Mouse (Mus musculus) adrenal gland, postnatal 14 days (tissue): ENCODE data around the gene St6galnac6. TPM values are rescaled to one million over a fixed set of nuclear protein-coding genes. Genes with fewer than 3 reads are reported as not detected.

ENCODE experiments used
- DNase-seq: peaks from one replicate; pipeline ENCODE4 v3.0.0; 2021; ENCODE audit warnings: mixed read lengths
- long read RNA-seq, 2 experiments: library from polyadenylated mRNA; stranded (forward); transcript quantifications; one replicate each; pipeline ENCODE4 v2.0.0; 2021
- total RNA-seq: library from RNA; stranded (reverse); gene quantifications from 2 replicates; pipeline ENCODE4 v1.2.3, GENCODE M21; 2021

The St6galnac6 gene
- 54.1 and 56.5 TPM in 2 replicates for total RNA-seq
- long read RNA-seq, experiment 1, partial matches to known transcripts: 4 of 13 reads
- long read RNA-seq, experiment 1, other reads (novel, unspliced or antisense): 5 of 13 reads
- long read RNA-seq, experiment 2, partial matches to known transcripts: 5 of 11 reads
- long read RNA-seq, experiment 2, other reads (novel, unspliced or antisense): 4 of 11 reads

DNA sequence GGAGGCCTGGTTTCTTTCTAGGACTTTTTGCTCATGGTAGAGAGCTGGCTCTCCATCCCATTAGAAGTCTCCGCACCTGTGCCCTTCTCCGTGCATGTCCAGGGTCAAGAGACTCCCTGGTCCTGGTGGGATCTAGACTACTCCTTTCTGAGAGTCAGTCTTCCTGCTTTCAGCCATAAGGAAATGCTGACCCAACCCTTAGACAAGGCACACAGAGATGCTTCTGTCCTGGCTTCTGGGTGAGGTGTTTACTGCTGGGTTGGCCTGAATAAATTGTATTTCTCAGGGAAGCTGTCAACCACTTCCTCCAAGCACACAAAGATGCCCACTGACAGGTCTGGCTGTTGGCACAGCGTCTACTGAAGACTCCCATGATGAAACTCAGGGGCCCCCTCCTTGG, at the start of gene St6galnac6:
St6galnac6 (plus strand) TSS at position 301 of the 400 bp plus-strand sequence.
- DNase-seq: no peak

DNA sequence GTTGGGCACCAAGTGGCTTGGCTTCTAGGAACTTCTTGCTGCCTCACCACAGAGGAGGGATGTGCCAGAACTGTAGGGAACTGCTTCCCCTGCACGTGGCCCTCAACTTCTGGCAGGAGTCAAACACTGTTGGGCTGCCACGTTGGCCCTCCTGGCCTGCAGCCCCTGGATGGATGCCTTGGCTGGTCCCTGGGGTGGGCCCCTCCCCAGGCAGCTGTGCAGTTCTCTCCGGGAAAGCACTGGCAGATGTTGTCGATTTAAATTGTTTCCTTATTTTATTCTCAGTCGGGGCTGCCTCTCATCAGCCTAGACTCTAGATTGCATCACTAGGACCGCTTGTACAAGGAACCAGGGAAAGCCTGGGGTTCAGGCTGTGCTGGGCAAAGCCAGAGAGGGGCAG, 49.7 kb upstream of the St6galnac6 start:
- peak; percentile 72 for DNase-seq

- no peak for DNase-seq
Measured at GRCm38 (mm10) chr2:32551236-32551635, 48.3 kb upstream of the St6galnac6 start.

DNA sequence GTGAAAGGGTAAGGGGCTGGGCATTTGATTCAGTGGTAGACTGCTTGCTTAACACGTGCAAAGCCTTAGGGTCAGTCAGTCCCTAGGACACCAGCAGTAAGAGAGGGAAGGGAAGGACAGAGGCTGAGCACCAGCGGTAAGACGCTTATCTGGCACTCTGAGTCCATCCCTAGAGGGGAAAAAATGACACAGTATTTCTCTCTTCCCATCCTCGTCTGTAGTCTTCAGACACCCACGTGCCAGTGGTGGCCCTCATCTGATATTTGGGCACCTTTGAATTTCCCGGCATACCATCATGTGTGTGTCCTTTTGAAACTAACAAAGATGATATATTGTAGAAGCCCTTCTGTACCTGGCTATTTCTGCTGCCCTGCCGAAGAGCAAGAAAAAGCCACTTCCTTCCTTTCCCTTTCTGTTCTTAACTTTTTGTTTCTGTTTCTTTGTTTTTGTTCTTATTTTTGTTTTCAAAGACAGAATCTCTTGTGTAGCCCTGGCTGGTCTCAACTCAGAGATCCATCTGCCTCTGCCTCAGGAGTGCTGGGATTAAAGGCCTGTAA, 45.8 kb upstream of the St6galnac6 start:
- DNase-seq: no peak

- no peak for DNase-seq
Measured at GRCm38 (mm10) chr2:32555484-32555883, 44.0 kb upstream of the St6galnac6 start.

DNA sequence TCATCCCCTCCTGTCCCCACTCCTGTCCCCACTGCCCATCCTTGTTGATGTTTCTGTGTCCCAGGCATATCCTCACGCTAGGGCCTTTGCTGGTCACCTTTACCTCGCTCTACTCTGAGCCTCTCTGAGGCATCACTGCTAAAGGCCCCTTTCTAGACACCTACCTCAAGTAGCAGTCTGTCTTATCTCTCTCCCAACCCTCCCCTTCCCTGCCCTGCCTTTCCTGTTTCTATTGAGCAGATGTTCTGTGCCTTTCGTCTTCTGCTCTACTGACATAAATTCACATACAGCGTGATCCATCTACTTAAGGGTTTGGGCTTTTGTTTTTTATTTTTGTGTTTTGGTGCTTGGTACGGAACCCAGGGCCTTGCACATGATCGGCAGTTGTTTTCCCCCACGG, 43.5 kb upstream of the St6galnac6 start:
- DNase-seq: no peak

DNA sequence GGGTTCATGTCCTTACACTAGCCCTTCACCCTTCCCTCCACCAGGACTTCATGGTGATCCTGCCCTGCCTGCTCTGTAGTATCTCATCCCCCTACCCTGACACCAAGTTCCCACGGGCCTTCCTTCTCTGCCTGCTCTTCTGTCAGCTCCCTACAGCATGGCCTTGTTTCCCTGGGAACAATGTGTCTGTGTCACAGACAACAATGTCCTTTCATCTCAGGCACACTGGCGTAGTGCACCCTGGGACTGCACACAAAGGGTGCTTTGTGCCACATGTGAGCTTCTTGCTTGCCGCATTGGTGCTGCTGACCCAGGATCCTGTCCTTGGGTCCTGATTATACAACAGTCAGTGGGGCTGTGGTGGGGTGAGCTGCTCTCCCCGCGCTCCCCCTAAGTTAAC, 39.9 kb upstream of the St6galnac6 start:
- no peak for DNase-seq

DNA sequence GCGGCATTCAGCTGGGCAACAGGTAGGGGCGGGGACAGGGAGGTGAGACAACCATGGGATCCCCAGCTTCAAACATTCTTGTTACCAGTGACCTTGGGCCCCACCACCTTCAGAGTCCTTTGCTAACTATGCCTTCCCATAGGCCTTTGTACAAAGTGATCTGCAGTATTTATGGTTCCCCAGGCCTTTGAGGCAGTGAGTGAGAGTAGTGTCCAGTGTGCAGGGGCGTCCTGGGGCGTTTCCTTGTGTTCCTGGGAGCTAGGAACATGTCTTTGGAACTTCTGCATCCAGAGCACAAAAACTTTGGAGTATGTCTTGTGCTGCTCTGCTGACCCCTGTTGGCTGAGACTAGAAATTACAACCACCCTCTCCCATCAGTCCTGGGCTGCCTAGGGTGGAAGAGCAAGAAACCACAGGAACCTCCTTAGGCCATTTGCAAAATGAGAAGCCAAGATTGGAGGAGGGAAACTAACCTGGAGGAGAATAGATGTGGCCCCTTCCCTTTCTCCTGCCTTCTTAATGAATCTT, 32.9 kb upstream of the St6galnac6 start:
- DNase-seq: peak; percentile 81

DNA sequence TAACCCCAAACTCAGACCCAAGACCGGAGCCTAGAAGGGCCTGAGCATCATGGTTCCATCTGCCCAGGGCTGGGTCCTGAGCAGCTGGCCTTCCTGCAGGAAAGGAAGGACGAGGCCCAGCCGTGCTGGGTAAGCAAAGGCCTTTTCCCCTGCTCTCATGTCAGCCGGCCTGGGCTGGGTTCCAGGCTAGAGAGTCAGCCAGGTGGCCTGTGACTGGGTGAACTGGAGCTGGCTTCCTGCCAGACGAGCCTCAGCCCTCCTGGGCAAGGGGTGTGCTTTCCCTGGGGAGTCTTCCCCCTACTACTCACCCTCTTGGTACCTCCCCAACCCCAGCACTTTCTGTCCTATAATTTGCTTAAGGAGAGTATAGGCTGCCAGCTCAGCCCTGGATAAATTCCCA, 31.4 kb upstream of the St6galnac6 start:
- no peak for DNase-seq

DNA sequence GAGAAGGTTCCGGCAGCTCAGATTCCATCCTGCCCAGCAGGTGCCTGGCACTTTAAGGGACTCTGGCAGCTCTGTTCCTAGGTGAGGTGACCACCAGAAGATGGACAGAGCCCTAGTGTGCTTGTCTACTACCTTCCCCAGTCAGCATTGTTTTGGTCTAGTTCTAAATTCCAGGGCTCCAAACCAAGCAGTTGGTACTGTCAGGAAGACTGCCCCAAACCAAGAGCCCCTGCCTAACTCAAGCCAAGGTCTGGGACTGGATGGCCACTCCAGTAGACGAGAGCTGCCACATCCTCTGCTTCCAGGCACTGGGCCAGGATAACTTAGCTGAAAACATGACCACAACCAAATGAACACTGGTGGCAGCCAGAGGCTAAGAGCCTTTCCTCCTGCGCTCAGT, 30.6 kb upstream of the St6galnac6 start:
- no peak for DNase-seq

DNA sequence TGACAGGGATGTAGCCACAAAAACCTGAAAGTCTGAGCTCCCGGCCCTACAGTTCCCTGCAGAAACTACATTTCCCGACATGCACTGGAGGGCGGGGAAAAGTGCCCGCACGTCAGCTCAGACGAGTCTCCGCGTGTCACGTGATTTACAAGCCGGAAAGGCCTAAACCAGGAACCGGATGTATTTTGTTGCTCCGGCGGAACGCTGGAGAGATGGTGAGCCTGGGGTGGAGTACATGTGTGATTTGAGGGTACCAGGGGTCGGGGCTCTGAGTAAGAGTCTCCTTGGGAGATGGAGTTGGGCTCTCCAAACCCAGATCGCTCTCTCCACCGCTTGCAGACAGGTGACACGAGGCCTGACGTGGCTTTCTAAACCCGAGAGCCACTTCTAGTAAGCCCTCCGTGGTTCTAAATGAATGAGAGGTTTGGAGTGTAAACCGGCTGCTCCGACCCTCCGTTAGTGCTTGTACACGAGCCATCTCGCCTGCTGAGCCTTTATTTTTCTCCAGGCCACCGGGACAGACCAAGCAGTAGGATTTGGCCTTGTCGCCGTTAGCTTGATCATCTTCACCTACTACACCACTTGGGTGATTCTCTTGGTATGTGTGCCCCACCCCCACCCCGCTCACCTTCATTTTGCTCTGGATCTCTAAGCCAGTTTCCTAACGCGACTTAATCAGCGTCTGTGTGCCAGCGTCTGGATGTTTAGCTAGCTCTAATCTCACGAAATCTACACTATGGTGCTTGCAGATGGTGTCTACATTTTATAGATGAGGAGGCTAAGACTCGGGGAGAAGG, 28.6 kb upstream of the St6galnac6 start, which contains the start of gene Dpm2:
Dpm2 (plus strand) TSS at position 161 of the 797 bp plus-strand sequence.
- DNase-seq: peak; percentile 94

- no peak for DNase-seq
Measured at GRCm38 (mm10) chr2:32572196-32572595, 27.3 kb upstream of the St6galnac6 start.

DNA sequence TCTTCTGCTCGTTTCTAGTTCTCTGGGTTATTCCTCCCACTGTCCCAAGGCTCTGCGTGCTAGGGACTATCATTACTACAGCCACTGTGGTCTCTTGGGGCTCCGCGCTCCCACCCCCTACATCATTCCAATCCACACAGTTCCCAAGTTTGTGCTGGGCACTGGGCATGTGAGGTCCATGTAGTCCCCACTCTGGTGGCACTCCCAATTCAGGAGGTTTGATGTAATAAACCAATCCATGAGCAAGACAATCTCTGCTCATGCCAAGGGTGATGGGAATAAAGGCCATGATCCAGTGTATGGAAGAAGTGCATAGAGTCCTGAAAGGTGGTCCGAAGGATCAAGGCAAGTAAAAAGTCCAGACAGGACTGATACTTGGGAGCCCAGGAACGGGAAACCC, 25.0 kb upstream of the St6galnac6 start, which contains the start of gene Pip5kl1:
Pip5kl1 (plus strand) TSS at position 301 of the 400 bp plus-strand sequence.
- no peak for DNase-seq

DNA sequence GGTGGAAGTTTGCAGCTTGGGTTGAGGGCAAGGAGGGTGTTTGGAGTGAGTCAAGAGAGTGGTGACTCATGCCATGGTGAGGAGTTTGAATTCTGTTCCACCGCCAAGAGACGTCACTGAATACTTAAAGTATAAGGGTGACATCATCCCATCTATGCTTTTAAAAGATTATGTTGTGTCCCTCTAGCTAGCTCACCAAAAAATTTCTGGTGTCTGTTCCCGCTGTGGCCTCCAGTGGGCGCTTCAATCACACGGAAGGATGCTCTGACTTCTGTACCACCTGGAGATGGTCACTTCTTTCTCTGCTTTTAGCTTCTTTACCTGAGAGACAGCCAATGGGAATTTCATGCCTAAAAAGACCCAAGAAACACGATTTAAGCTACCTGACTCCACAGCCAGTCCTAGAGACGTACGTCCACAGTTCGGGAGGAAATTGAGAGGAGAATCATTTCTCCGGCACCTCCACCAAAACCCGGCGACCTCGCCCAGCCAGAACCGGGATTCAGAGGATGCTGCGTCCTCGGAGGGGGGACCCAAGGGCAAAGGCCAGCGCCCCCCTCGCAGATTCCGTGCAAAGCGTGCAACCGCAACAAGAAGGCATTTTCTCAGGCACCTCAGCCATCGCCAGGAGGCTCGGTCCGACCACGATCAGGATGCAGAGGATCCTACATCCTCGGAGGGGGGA, 24.5 kb upstream of the St6galnac6 start:
- peak; percentile 52 for DNase-seq

- DNase-seq: peak; percentile 49
Measured at GRCm38 (mm10) chr2:32575586-32576160, 23.8 kb upstream of the St6galnac6 start, which contains the start of gene 9430097D07Rik. TSS of gene 9430097D07Rik (minus strand) at chr2:32575684.

DNA sequence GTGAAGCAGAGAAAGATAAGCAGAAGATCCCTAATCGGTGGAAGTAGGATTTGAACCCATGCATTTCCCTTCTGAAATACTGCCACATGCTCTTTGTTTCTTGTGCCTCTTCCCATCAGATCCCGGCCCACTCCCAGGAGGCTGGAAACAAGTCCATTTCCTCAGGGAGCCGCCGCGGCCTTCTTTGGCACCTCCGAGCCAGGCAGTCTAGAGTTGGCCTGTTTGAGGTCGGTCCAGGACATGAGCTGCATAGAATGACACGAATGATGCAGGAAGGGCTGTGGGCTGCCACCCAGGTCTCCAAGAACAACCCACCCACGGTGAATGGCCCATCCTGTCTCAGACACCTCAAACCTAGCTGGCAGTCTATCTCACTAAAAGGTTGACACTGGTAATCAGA, 23.0 kb upstream of the St6galnac6 start:
- no peak for DNase-seq

- DNase-seq: peak; percentile 72
Measured at GRCm38 (mm10) chr2:32578146-32579046, 21.1 kb upstream of the St6galnac6 start.

DNA sequence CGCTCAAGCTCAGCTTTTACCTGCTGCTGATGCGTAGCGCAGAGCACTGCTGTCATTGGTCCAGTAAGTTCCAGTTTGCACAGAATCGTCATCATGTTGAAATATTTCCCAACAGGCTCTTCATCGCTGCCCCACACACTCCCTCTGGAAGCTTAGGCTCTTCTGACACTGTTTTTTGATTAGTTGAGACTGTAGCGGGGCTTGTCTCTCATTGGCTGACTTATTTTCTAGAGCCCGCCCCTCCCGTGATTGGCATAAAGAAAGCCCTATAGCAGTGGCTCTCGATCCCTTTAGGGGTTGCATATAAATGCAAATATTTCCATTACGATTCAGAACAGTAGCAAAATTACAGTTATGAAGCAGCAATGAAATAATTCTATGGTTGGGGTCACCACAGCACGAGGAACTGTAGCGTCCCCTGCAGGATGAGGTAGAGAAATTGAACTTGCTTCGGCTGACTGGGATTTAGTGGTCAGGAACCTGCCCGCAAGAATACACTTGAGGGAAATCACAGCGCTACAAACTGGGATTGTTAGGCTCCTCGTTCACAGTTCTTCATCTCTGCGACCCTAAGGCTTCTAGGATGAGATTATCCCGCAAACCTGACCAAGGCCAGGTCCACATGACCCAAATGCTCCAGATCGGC, 17.9 kb upstream of the St6galnac6 start:
- DNase-seq: peak; percentile 51

GRCm38 (mm10) chr2:32582830-32583799, 16.4 kb upstream of the St6galnac6 start:
- peak; percentile 87 for DNase-seq
